In the genomic region with DNA sequence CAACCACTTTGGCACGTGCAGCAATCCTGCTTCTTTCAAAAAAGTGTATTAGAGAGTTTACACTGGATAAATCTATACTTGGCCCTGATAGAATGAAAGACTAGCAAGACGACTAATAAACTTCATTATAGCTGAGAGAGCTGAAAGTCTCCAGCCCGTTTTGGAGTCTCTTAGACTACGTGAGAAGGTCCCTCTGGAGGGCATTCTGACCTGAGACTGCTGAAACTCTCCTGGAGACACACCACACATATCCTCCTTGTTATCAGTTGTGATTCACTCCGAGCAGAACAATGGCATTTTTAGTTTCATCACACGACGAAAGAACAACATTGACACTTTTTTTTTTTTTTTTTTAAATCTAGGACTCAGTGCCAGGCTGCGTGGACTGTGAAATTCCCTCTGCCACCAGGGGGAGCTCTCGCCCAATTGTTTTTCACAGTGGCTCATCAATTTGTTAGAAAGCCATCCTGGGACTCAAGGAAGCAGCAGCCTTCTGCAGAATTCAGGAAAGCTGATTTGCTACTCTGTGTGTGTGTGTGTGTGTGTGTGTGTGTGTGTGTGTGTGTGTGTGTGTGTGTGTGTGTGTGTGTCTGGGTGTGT, we compare ENCODE assay signal across 8 mouse cellular contexts.
A peak's percentile ranks its signal among the peaks of the same experiment; 100 is the strongest.
DNase-seq lines count a peak whose midpoint lies in the region; ATAC-seq lines count a peak whose summit lies in the region.

No protein-coding gene starts in this region.

- no peak overlapping the region for H3K27ac ChIP-seq in forebrain, embryonic 15.5 days (replicated peaks)

- no peak overlapping the region for H3K4me2 ChIP-seq in forebrain, embryonic 15.5 days (replicated peaks)

- no peaks in the 10 kb centered on the region for H3K27me3 ChIP-seq in forebrain, embryonic 15.5 days

- no peaks in the 10 kb centered on the region for H3K36me3 ChIP-seq in forebrain, embryonic 15.5 days

- peak; percentile 88 for DNase-seq in Muller cell, postnatal 12 days (ENCODE audit: inconsistent ontology term)
- DNase-seq in c-Kit-positive CD71-negative TER-119-negative erythroid progenitor cells, embryonic 14.5 days (ENCODE audit: low read depth): peak; percentile 46
- peak; percentile 88 for DNase-seq in heart, postnatal 4 days
- peak; percentile 44 for DNase-seq in layer of hippocampus, adult 9-11 months
- peak; percentile 67 for DNase-seq in lung, postnatal 25 days (ENCODE audit: low spot score)
- DNase-seq in right cerebral cortex, postnatal 25 days: peak; percentile 77
- DNase-seq in urinary bladder, postnatal 25 days (ENCODE audit: low spot score): peak; percentile 90

- ATAC-seq in forebrain, embryonic 15.5 days (replicated peaks): peak; percentile 88

- no peak overlapping the region for H3K9ac ChIP-seq in forebrain, embryonic 15.5 days (replicated peaks)

- no peaks in the 10 kb centered on the region for H3K4me1 ChIP-seq in forebrain, embryonic 15.5 days

- WGBS in forebrain, embryonic 15.5 days: 29% methylated on average over 9 of the region's 9 CpGs

- no peaks in the 10 kb centered on the region for H3K9me3 ChIP-seq in forebrain, embryonic 15.5 days

- no peak overlapping the region for H3K4me3 ChIP-seq in forebrain, embryonic 15.5 days
